Mouse (Mus musculus): ENCODE measurements around the gene Klf15.

GRCm38 (mm10) chr6:90428380-90428974 lies 33.9 kb upstream of the Klf15 start, which contains the start of gene Cfap100:
- TF ChIP-seq CTCF (IDR thresholded peaks at IDR 0.05; ENCODE audit: low read depth) (peak; percentile 69), EP300 (IDR thresholded peaks at IDR 0.05; ENCODE audit: low read depth) (no peak)

Data from liver, embryonic 14.5 days (tissue).